Comparison of ENCODE assay signal across 8 mouse cellular contexts in the genomic region with DNA sequence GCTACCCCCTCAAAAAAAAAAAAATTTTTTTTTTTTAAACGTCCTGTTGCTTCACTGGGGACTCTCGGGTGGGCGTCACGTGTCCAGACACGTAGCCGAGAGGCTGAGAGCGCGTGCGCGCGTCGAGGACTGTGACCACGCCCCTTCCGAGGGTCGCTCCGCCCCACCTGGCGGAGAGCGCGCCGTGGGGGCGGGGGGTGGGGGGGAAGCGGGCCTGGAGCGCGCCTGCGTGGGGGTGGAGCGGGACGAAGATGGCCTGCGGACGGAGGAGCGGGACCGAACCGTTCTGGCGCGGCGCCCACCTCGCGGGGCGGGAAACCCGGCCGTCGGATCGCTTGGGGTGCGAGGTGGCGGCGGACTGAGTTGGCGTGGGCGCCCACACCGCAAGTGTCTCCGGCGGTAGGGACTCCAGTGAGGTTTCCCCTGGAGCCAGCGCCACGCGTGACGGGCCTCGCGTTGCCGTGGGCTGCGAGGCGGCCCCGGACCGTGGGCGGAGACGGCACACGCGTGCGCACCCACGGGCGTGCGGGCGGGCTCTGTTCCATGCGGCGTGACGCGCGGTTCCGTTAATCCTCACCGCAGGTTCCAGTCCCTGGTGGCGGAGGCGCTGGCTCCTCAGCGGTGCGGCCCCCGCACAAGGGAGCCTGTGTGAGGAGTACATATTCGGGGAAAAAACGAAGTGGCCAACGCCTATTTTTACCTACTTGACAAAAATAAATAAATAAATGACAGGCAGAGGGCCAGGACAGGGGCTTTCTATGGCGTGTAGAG. TPM values are rescaled to one million over a fixed set of nuclear protein-coding genes. Genes with fewer than 3 reads are reported as not detected.
A peak's percentile ranks its signal among the peaks of the same experiment; 100 is the strongest.
DNase-seq lines count a peak whose midpoint lies in the region; ATAC-seq and TF ChIP-seq lines count a peak whose summit lies in the region.

Gene Qk, minus strand, starts transcription at position 170 of the 771 bp plus-strand sequence.

- WGBS in heart, embryonic 11.5 days (ENCODE audit: insufficient replicate concordance): under 1% methylated on average over 86 of the region's 86 CpGs
- WGBS in kidney, postnatal 0 days: under 1% methylated on average over 79 of the region's 86 CpGs
- under 1% methylated on average over 86 of the region's 86 CpGs for WGBS in liver, embryonic 11.5 days
- under 1% methylated on average over 86 of the region's 86 CpGs for WGBS in stomach, embryonic 14.5 days

- peak within 1 kb of the TSS; percentile 68 for H3K4me2 ChIP-seq in heart, embryonic 11.5 days
- peak within 1 kb of the TSS; percentile 72 for H3K4me2 ChIP-seq in kidney, postnatal 0 days (ENCODE audit: low read length)
- H3K4me2 ChIP-seq in liver, embryonic 11.5 days: peak within 1 kb of the TSS; percentile 80
- H3K4me2 ChIP-seq in stomach, embryonic 14.5 days (replicated peaks; ENCODE audit: low read depth, low read length): peak within 1 kb of the TSS; percentile 56

- no peaks in the 10 kb centered on the region for H3K27me3 ChIP-seq in heart, embryonic 11.5 days (ENCODE audit: control insufficient read depth, insufficient read depth, low read length)
- no peaks in the 10 kb centered on the region for H3K27me3 ChIP-seq in kidney, postnatal 0 days (ENCODE audit: insufficient read depth, low read length)
- H3K27me3 ChIP-seq in liver, embryonic 11.5 days (replicated peaks; ENCODE audit: control insufficient read depth, insufficient read depth, low read length): no peaks in the 10 kb centered on the region
- no peaks in the 10 kb centered on the region for H3K27me3 ChIP-seq in stomach, embryonic 14.5 days (ENCODE audit: control insufficient read depth, insufficient read depth, low read length)

- peak within 1 kb of the TSS; percentile 100 for H3K27ac ChIP-seq in heart, embryonic 11.5 days (ENCODE audit: low read depth, low read length)
- peak within 1 kb of the TSS; percentile 99 for H3K27ac ChIP-seq in kidney, postnatal 0 days
- peak within 1 kb of the TSS; percentile 97 for H3K27ac ChIP-seq in liver, embryonic 11.5 days (ENCODE audit: low read depth, low read length)
- H3K27ac ChIP-seq in stomach, embryonic 14.5 days (ENCODE audit: low read length): peak within 1 kb of the TSS; percentile 97

- DNase-seq in B cell, adult 2 months: peak; percentile 97
- DNase-seq in brain, adult 2 months (ENCODE audit: low read depth, low spot score): peak; percentile 98
- DNase-seq in kidney, postnatal 0 days (ENCODE audit: low spot score): peak; percentile 93
- DNase-seq in liver, embryonic 11.5 days (ENCODE audit: low spot score): peak; percentile 90
- DNase-seq in naive thymus-derived CD4-positive, alpha-beta T cell, adult 2 months (ENCODE audit: low read depth): peak; percentile 98

- peak within 1 kb of the TSS; percentile 96 for H3K4me3 ChIP-seq in heart, embryonic 11.5 days (ENCODE audit: low read depth, low read length)
- H3K4me3 ChIP-seq in kidney, postnatal 0 days (replicated peaks; ENCODE audit: low read depth, low read length): peak within 1 kb of the TSS; percentile 85
- peak within 1 kb of the TSS; percentile 92 for H3K4me3 ChIP-seq in liver, embryonic 11.5 days (ENCODE audit: low read depth, low read length)
- peak within 1 kb of the TSS; percentile 79 for H3K4me3 ChIP-seq in stomach, embryonic 14.5 days (ENCODE audit: low read depth, low read length)

- TF ChIP-seq CTCF in kidney, postnatal 0 days (IDR thresholded peaks at IDR 0.05; ENCODE audit: low read depth): no peak; the same call in 1 of the 2 replicates

- peaks cover 13% of the 10 kb centered on the region for H3K4me1 ChIP-seq in heart, embryonic 11.5 days (ENCODE audit: control insufficient read depth, insufficient read depth, low read length)
- peaks cover 9% of the 10 kb centered on the region; the same call in 1 of the 2 replicates for H3K4me1 ChIP-seq in kidney, postnatal 0 days (replicated peaks; ENCODE audit: insufficient read depth, low read length)
- H3K4me1 ChIP-seq in liver, embryonic 11.5 days (replicated peaks; ENCODE audit: control insufficient read depth, insufficient read depth, low read length): peaks cover 7% of the 10 kb centered on the region; the same call in 1 of the 2 replicates
- peaks cover 9% of the 10 kb centered on the region; the same call in 1 of the 2 replicates for H3K4me1 ChIP-seq in stomach, embryonic 14.5 days (ENCODE audit: control insufficient read depth, insufficient read depth, low read length)

- no peaks in the 10 kb centered on the region for H3K9me3 ChIP-seq in heart, embryonic 11.5 days (replicated peaks; ENCODE audit: control insufficient read depth, low read length)
- H3K9me3 ChIP-seq in kidney, postnatal 0 days (replicated peaks; ENCODE audit: low read length): no peaks in the 10 kb centered on the region
- H3K9me3 ChIP-seq in liver, embryonic 11.5 days (ENCODE audit: control insufficient read depth, low read length): no peaks in the 10 kb centered on the region
- H3K9me3 ChIP-seq in stomach, embryonic 14.5 days (ENCODE audit: control insufficient read depth, low read depth, low read length): no peaks in the 10 kb centered on the region

- ATAC-seq in erythroblast, adult 5-6 weeks (replicated peaks; ENCODE audit: low FRiP score, poor library complexity, severe bottlenecking): peak; percentile 71
- peak; percentile 83 for ATAC-seq in heart, embryonic 11.5 days (replicated peaks; ENCODE audit: insufficient number of reproducible peaks, low FRiP score, low TSS enrichment)
- peak; percentile 79 for ATAC-seq in kidney, postnatal 0 days (replicated peaks; ENCODE audit: low FRiP score, low read depth)
- peak; percentile 73 for ATAC-seq in liver, embryonic 11.5 days (replicated peaks; ENCODE audit: low FRiP score)
- ATAC-seq in stomach, embryonic 14.5 days (ENCODE audit: insufficient number of reproducible peaks, insufficient read depth, low FRiP score, low read depth): peak; percentile 78

- 0 out of 2 replicates have a peak, but pooled peaks cover under 1% of the 10 kb centered on the region for H3K36me3 ChIP-seq in heart, embryonic 11.5 days (ENCODE audit: control insufficient read depth, insufficient read depth, low read length)
- H3K36me3 ChIP-seq in kidney, postnatal 0 days (ENCODE audit: insufficient read depth, low read length): no peaks in the 10 kb centered on the region
- H3K36me3 ChIP-seq in liver, embryonic 11.5 days (ENCODE audit: control insufficient read depth, insufficient read depth, low read length): no peaks in the 10 kb centered on the region
- H3K36me3 ChIP-seq in stomach, embryonic 14.5 days (ENCODE audit: control insufficient read depth, insufficient read depth, low read length): no peaks in the 10 kb centered on the region

- H3K9ac ChIP-seq in heart, embryonic 11.5 days (ENCODE audit: low read depth, low read length): peak within 1 kb of the TSS; percentile 100
- H3K9ac ChIP-seq in kidney, postnatal 0 days (ENCODE audit: low read depth, low read length): peak within 1 kb of the TSS; percentile 98
- peak within 1 kb of the TSS; percentile 96 for H3K9ac ChIP-seq in liver, embryonic 11.5 days (ENCODE audit: low read depth, low read length)
- H3K9ac ChIP-seq in stomach, embryonic 14.5 days (replicated peaks; ENCODE audit: low read depth, low read length): peak within 1 kb of the TSS; percentile 95

RNA-seq across cellular contexts. Expression of gene Qk, which starts in this region (rescaled TPM):
- total RNA-seq in erythroblast, adult 5-6 weeks (2015; ENCODE audit: low replicate concordance): 45.5 and 67.7 TPM in 2 replicates
- 30.2 and 35.3 TPM in 2 replicates for total RNA-seq in erythroblast, adult 5-6 weeks (2017; ENCODE audit: low replicate concordance)
- polyA plus RNA-seq in heart, embryonic 11.5 days (2014; fragmentation: Nextera tagmentation; extraction: Ambion mirVana): 52.6 and 60.6 TPM in 2 replicates
- 30.3 and 32.4 TPM in 2 replicates for polyA plus RNA-seq in kidney, postnatal 0 days (2015; fragmentation: Nextera tagmentation; extraction: Ambion mirVana)
- 18.2 and 20.3 TPM in 2 replicates for polyA plus RNA-seq in liver, embryonic 11.5 days (2014; fragmentation: Nextera tagmentation; extraction: Ambion mirVana)
- 37.3 and 38.6 TPM in 2 replicates for polyA plus RNA-seq in stomach, embryonic 14.5 days (2014; fragmentation: Nextera tagmentation; extraction: Ambion mirVana)

Comparison
In these comparisons a context has a peak if more than half of its experiments do, and no peak if none do; other contexts are left out.
1. Peak in every context shown above with its lines: DNase-seq, ATAC-seq, H3K4me3 ChIP-seq and H3K27ac ChIP-seq.